Mouse (Mus musculus) lung, postnatal 0 days (tissue): ENCODE results near the gene 6030408B16Rik.

Experiments used
- CTCF ChIP-seq: IDR thresholded peaks from 2 replicates; pipeline ENCODE4 v1.5.1; 2016; ENCODE audit warnings: antibody characterized with exemption, mild to moderate bottlenecking
- EP300 ChIP-seq: IDR thresholded peaks from 2 replicates; pipeline ENCODE4 v1.6.1; 2016; ENCODE audit warnings: antibody characterized with exemption, mild to moderate bottlenecking, control low read depth

DNA sequence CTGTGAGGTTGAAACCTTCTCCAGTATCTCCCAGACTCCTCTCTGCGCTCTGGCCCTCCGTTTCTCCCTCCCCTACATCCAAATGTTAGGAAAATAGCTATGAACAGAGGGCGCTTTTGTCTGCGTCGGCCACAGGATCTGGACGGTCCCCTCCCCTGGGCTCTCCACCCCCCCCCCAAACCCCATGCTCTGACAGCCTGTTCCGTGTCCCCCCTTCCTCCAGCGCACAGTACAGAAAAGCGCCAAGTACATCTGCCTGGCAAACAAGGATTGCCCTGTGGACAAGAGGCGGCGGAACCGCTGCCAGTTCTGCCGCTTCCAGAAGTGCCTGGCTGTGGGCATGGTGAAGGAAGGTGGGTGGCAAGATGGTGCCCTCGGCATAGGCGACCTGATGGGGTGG, 21.5 kb upstream of the 6030408B16Rik start:
- no peak for TF ChIP-seq CTCF
- no peak for TF ChIP-seq EP300
